Mouse (Mus musculus) hindbrain, embryonic 13.5 days (tissue): ENCODE results near the gene Emid1. TPM values are rescaled to one million over a fixed set of nuclear protein-coding genes. Genes with fewer than 3 reads are reported as not detected.
"Not testable (repeated sequence)": the region's sequence is repeated elsewhere in the genome, so short reads cannot be mapped to it uniquely, and the experiment has no call there.

Source experiments
- ATAC-seq: fragments of 200-750 bp; cut with Nextera tagmentation; 2 replicates; pipeline ENCODE4 v1.8.0; 2017; ENCODE audit warnings: moderate TSS enrichment; ENCODE audit not compliant: low FRiP score
- H3K27ac ChIP-seq: fragments of 300-500 bp; sonication (generic); 2 replicates; pipeline ENCODE4 v1.5.1; 2015; ENCODE audit warnings: inconsistent platforms, mild to moderate bottlenecking, moderate library complexity
- H3K27me3 ChIP-seq: fragments of 300-500 bp; sonication (generic); 2 replicates; pipeline ENCODE4 v1.6.1; 2015; ENCODE audit warnings: mild to moderate bottlenecking, inconsistent platforms
- H3K36me3 ChIP-seq: fragments of 300-500 bp; sonication (generic); 2 replicates; pipeline ENCODE4 v1.6.1; 2015; ENCODE audit warnings: mild to moderate bottlenecking, inconsistent platforms
- H3K4me1 ChIP-seq: fragments of 300-500 bp; sonication (generic); replicated peaks from 2 replicates; pipeline ENCODE4 v1.6.1; 2015; ENCODE audit warnings: inconsistent platforms
- H3K4me2 ChIP-seq: fragments of 300-500 bp; sonication (generic); 2 replicates; pipeline ENCODE4 v1.6.1; 2015; ENCODE audit warnings: inconsistent platforms, mild to moderate bottlenecking, moderate library complexity
- H3K4me3 ChIP-seq: fragments of 300-500 bp; sonication (generic); 2 replicates; pipeline ENCODE4 v1.5.1; 2015; ENCODE audit warnings: mild to moderate bottlenecking, inconsistent platforms
- H3K9ac ChIP-seq: fragments of 300-500 bp; sonication (generic); 2 replicates; pipeline ENCODE4 v1.6.1; 2015; ENCODE audit warnings: mild to moderate bottlenecking, inconsistent platforms
- H3K9me3 ChIP-seq: fragments of 300-500 bp; sonication (generic); 2 replicates; pipeline ENCODE4 v1.6.1; 2016; ENCODE audit warnings: inconsistent platforms
- WGBS: fragments of 180-500 bp; shearing (Covaris S2); methylation state at CpG from one replicate; pipeline ENCODE4 v1.1.7; 2015; 5-methylcytosine and 5-hydroxymethylcytosine counted together
- polyA plus RNA-seq: library from polyadenylated mRNA; unstranded; fragments of >200 nt; fragmentation: Nextera tagmentation; extraction: Ambion mirVana; gene quantifications from 2 replicates; pipeline ENCODE4 v1.2.1, GENCODE M21; 2015

Emid1 gene
- polyA plus RNA-seq, 1 experiment from 2014 or later = 15.9 TPM

GRCm38 (mm10) chr11:5099576-5100183, 52.4 kb downstream of the Emid1 start:
- Histone ChIP-seq H3K27ac (peak overlapping the region; percentile 98), H3K9ac (peak overlapping the region; percentile 99), H3K4me3 (peak overlapping the region; percentile 100), H3K9me3 (no peaks in the 10 kb centered on the region), H3K4me2 (peak overlapping the region; percentile 82), H3K27me3 (no peaks in the 10 kb centered on the region), H3K4me1 (peaks cover 43% of the 10 kb centered on the region), H3K36me3 (peaks cover 15% of the 10 kb centered on the region)
- WGBS = under 1% methylated on average over 28 of the region's 31 CpGs
- ATAC-seq = peak; percentile 84

- under 1% methylated on average over 79 of the region's 92 CpGs for WGBS
These were observed 53.1 kb downstream of the Emid1 start, which contains the start of the genes Rhbdd3 and Ewsr1 for GRCm38 (mm10) chr11:5098736-5099542. Rhbdd3 (plus strand) TSS chr11:5098926. Ewsr1 (minus strand) TSS chr11:5099266.

DNA sequence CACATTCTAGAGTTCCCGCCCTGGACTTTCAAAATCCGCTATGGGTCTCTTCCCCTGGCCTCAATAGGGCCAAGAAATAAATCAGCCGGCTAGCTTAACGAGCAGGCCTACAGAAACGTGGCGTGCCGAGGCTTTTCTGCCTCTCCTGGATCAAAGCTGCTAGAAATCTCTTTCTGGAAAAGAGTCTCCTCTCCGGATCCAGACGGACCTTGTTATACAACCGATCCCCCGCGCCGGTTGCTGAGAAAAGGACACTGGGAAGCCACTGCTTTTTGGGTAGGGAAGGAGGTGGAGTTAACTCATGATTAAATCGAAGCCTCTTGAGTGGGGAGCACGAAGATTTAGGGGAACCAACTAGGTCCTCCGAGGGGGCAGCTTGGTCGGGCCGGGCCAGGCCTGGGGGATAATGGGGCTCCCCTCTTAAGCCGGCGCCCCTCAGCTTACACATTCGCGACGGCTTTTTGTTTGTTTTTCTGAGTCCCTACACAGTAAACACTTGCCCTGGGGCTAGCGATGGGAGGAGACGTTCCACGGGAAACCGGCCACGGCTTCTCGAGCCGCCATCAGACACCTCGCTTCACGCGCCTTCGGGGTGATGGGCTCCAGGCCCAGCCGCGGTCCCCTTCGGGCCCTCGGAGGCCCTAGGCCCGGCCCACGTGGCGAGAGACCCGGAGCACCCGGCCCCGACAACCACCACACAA, 53.9 kb downstream of the Emid1 start:
- Histone ChIP-seq H3K4me2 (peak overlapping the region; percentile 94), H3K4me1 (peaks cover 43% of the 10 kb centered on the region), H3K9ac (peak overlapping the region; percentile 99), H3K9me3 (no peaks in the 10 kb centered on the region), H3K27ac (peak overlapping the region; percentile 98), H3K4me3 (peak overlapping the region; percentile 100), H3K36me3 (peaks cover 2% of the 10 kb centered on the region), H3K27me3 (no peaks in the 10 kb centered on the region)
- under 1% methylated on average over 44 of the region's 44 CpGs for WGBS
- peak; percentile 30 for ATAC-seq

More at GRCm38 (mm10) chr11:5098736-5099542, 53.1 kb downstream of the Emid1 start, which contains the start of the genes Rhbdd3 and Ewsr1:
- peak within 1 kb of the TSS; percentile 100 for H3K4me3 ChIP-seq
- no peaks in the 10 kb centered on the region for H3K9me3 ChIP-seq
- peak within 1 kb of the TSS; percentile 94 for H3K4me2 ChIP-seq
- H3K9ac ChIP-seq = peak within 1 kb of the TSS; percentile 99
- no peaks in the 10 kb centered on the region for H3K27me3 ChIP-seq
- H3K36me3 ChIP-seq = peaks cover 9% of the 10 kb centered on the region
- peak; percentile 88 for ATAC-seq
- H3K27ac ChIP-seq = peak within 1 kb of the TSS; percentile 98
- H3K4me1 ChIP-seq = peaks cover 43% of the 10 kb centered on the region

GRCm38 (mm10) chr11:5096480-5097020, 55.5 kb downstream of the Emid1 start:
- WGBS = 73% methylated on average over 8 of the region's 8 CpGs
- Histone ChIP-seq H3K27me3 (no peaks in the 10 kb centered on the region), H3K9ac (peak overlapping the region; percentile 99; the same call in 1 of the 2 replicates), H3K36me3 (peaks cover 10% of the 10 kb centered on the region), H3K4me1 (peaks cover 39% of the 10 kb centered on the region), H3K9me3 (no peaks in the 10 kb centered on the region), H3K4me3 (peak overlapping the region; percentile 100), H3K27ac (no peak overlapping the region), H3K4me2 (peak overlapping the region; percentile 94)
- ATAC-seq = no peak

- Histone ChIP-seq H3K27ac (no peak overlapping the region), H3K9me3 (no peaks in the 10 kb centered on the region), H3K4me2 (peak overlapping the region; percentile 2; the same call in 1 of the 2 replicates), H3K27me3 (no peaks in the 10 kb centered on the region), H3K36me3 (peaks cover 16% of the 10 kb centered on the region), H3K4me3 (no peak overlapping the region), H3K9ac (peak overlapping the region; percentile 10; the same call in 1 of the 2 replicates), H3K4me1 (peaks cover 33% of the 10 kb centered on the region)
- ATAC-seq = no peak
- 83% methylated on average over 5 of the region's 5 CpGs for WGBS
These were observed 56.2 kb downstream of the Emid1 start for GRCm38 (mm10) chr11:5095877-5096276.

- Histone ChIP-seq H3K36me3 (peaks cover 54% of the 10 kb centered on the region), H3K27me3 (no peaks in the 10 kb centered on the region), H3K9me3 (no peaks in the 10 kb centered on the region), H3K9ac (no peak overlapping the region), H3K4me1 (peaks cover 13% of the 10 kb centered on the region), H3K27ac (no peak overlapping the region), H3K4me2 (no peak overlapping the region), H3K4me3 (no peak overlapping the region)
- ATAC-seq = no peak
- WGBS = 38% methylated on average over 2 of the region's 2 CpGs
These were observed 60.4 kb downstream of the Emid1 start for GRCm38 (mm10) chr11:5091706-5092105.

- H3K4me3 ChIP-seq = no peak overlapping the region
- H3K9ac ChIP-seq = no peak overlapping the region
- peaks cover 79% of the 10 kb centered on the region for H3K36me3 ChIP-seq
- no peak overlapping the region for H3K27ac ChIP-seq
- H3K4me1 ChIP-seq = no peaks in the 10 kb centered on the region
- H3K9me3 ChIP-seq = no peaks in the 10 kb centered on the region
- ATAC-seq = no peak
- H3K4me2 ChIP-seq = no peak overlapping the region
- H3K27me3 ChIP-seq = no peaks in the 10 kb centered on the region
- WGBS = 100% methylated on average over 1 of the region's 1 CpGs
These were observed 62.9 kb downstream of the Emid1 start for GRCm38 (mm10) chr11:5089147-5089546.

GRCm38 (mm10) chr11:5076843-5077242, 75.2 kb downstream of the Emid1 start:
- not testable (repeated sequence) for H3K27ac ChIP-seq, H3K9me3 ChIP-seq, H3K4me2 ChIP-seq, H3K27me3 ChIP-seq, ATAC-seq, H3K9ac ChIP-seq, H3K4me3 ChIP-seq, H3K4me1 ChIP-seq
- H3K36me3 ChIP-seq = peaks cover 80% of the 10 kb centered on the region
- 87% methylated on average over 4 of the region's 5 CpGs for WGBS

DNA sequence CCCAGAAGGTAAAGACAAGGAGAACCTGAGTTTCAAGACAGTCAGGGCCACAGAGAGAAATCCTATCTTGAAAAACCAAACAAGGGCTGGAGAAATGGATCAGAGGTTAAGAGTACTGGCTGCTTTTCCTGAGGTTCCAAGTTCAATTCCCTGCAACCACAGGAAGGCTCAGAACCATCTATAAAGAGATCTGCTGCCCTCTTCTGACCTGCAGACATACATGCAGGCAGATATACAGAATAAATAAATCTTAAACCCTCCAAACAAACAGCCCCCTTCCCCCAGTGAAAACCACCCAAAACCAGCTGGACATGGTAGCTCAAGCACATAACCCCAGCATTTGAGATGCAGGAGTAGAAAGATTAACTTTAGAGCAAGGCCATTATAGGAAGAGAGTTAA, 76.3 kb downstream of the Emid1 start:
- Histone ChIP-seq H3K27me3 (no peaks in the 10 kb centered on the region), H3K9me3 (no peaks in the 10 kb centered on the region), H3K4me2 (no peak overlapping the region), H3K36me3 (peaks cover 84% of the 10 kb centered on the region), H3K27ac (no peak overlapping the region), H3K4me3 (no peak overlapping the region), H3K9ac (no peak overlapping the region), H3K4me1 (no peaks in the 10 kb centered on the region)
- no peak for ATAC-seq

GRCm38 (mm10) chr11:5074882-5075281, 77.2 kb downstream of the Emid1 start:
- Histone ChIP-seq H3K4me2 (no peak overlapping the region), H3K4me1 (no peaks in the 10 kb centered on the region), H3K27ac (no peak overlapping the region), H3K36me3 (peaks cover 85% of the 10 kb centered on the region), H3K4me3 (no peak overlapping the region), H3K27me3 (no peaks in the 10 kb centered on the region), H3K9ac (no peak overlapping the region), H3K9me3 (no peaks in the 10 kb centered on the region)
- WGBS = 74% methylated on average over 4 of the region's 4 CpGs
- no peak for ATAC-seq

GRCm38 (mm10) chr11:5068126-5068971, 83.7 kb downstream of the Emid1 start:
- H3K4me1 ChIP-seq = peaks cover 16% of the 10 kb centered on the region
- H3K9ac ChIP-seq = no peak overlapping the region
- H3K27ac ChIP-seq = no peak overlapping the region
- ATAC-seq = no peak
- H3K36me3 ChIP-seq = peaks cover 56% of the 10 kb centered on the region
- H3K27me3 ChIP-seq = peaks cover 16% of the 10 kb centered on the region
- WGBS = 80% methylated on average over 9 of the region's 9 CpGs
- H3K9me3 ChIP-seq = no peaks in the 10 kb centered on the region
- no peak overlapping the region for H3K4me2 ChIP-seq
- no peak overlapping the region for H3K4me3 ChIP-seq
